Mouse (Mus musculus) bone marrow macrophage, adult 2 months (primary cell): ENCODE measurements around the gene Ripor2. TPM values are rescaled to one million over a fixed set of nuclear protein-coding genes. Genes with fewer than 3 reads are reported as not detected.
A peak's percentile ranks its signal among the peaks of the same experiment; 100 is the strongest.

ENCODE experiments used
- H3K27ac ChIP-seq: 2 replicates; pipeline ENCODE4 v1.5.1; 2012; ENCODE audit warnings: low read depth, low read length; ENCODE audit not compliant: insufficient read depth
- H3K4me1 ChIP-seq: 2 replicates; pipeline ENCODE4 v1.6.1; 2012; ENCODE audit warnings: low read length; ENCODE audit not compliant: control insufficient read depth, insufficient read depth
- H3K4me3 ChIP-seq: 2 replicates; pipeline ENCODE4 v1.5.1; 2012; ENCODE audit warnings: mild to moderate bottlenecking, low read length, moderate library complexity; ENCODE audit not compliant: insufficient read depth
- CTCF ChIP-seq: IDR thresholded peaks from 2 replicates; pipeline ENCODE4 v1.5.1; 2012; ENCODE audit warnings: low read depth, mild to moderate bottlenecking, low read length, moderate library complexity
- POLR2A ChIP-seq: IDR thresholded peaks from 2 replicates; pipeline ENCODE4 v1.6.1; 2012; ENCODE audit warnings: mild to moderate bottlenecking, low read depth, low read length, borderline replicate concordance
- polyA plus RNA-seq: library from polyadenylated mRNA; stranded (reverse); fragments of >200 nt; gene quantifications from 2 replicates; pipeline ENCODE4 v1.2.4, GENCODE M21; 2012; ENCODE audit not compliant: missing spikeins, insufficient read depth, insufficient read length

Gene Ripor2
- polyA plus RNA-seq, 1 experiment: 0.46 TPM

DNA sequence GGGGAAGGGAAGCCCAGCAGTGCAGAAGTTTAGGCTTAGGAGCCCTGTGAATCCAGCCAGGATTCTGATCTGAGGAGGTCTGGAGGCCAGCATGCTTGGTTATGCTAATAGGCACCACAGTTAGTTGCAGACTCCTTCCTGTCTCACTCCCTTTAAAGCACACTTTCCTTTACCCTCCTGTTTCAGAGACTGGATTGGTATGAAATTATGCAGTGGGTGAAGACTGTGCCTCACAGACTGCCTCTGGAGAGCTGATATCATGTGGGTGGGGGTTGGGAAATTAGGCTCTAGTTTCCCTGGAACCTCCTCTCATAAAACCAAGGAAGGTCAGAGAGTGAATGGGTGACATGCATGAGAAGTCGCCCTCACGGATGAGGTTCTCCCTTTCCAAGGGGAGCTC lies 88.7 kb downstream of the Ripor2 start:
- Histone ChIP-seq H3K4me3 (no peak overlapping the region), H3K27ac (no peak overlapping the region), H3K4me1 (no peaks in the 10 kb centered on the region)
- TF ChIP-seq POLR2A (no peak), CTCF (no peak)

DNA sequence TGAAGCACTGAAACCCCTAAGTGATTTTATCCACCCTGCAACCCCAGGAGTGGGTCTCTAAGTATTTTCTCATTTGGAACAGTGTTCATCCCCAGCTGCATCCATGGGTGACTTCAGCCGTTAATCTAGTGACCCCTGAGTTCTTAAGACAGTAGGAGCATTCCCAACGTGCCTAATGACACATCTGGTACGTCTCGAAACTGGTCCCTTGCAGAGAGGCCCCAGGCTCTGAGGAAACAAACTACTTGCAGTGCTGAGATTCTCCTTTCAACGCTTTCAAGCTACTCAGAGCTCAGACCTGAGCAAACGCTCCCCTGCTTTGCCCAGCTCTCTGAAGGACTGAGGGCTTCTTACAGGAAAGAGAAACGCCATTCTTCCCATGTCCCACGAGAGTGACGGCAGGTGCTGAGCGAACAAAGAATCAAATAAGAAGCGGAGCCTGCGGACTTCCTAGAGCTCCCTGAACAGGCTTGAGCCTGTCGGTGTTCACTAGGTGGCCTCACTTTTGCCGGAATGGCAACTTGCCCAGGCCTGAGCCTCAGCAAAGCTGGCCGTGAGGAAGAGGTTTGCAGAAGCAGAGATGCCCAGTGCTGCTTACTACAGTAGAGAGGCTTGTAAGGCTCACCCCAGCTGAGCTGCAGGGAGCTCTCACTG lies 97.2 kb downstream of the Ripor2 start:
- Histone ChIP-seq H3K27ac (no peak overlapping the region), H3K4me1 (no peaks in the 10 kb centered on the region), H3K4me3 (no peak overlapping the region)
- TF ChIP-seq CTCF (no peak), POLR2A (no peak)

DNA sequence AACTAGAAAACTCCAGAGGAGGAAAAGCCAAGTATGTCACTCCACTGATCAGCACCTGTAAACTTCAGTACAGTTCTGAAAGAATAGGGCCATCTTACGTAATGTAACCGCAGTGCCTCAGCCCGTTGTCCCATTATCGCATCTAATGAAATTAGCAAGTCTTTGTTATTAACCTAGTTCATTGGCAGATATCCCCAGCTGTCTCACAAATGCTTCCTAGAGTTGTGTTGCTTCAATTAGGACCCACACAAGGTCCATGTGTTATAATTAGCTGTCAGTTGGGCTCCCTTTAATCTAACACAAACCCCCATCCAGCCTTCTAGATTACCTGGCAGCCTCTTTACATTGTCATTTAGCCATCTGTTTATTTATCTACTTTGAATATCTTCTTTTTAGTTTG lies 99.0 kb downstream of the Ripor2 start:
- no peak overlapping the region for H3K4me3 ChIP-seq
- H3K4me1 ChIP-seq: peaks cover 3% of the 10 kb centered on the region
- no peak for TF ChIP-seq POLR2A
- TF ChIP-seq CTCF: no peak
- H3K27ac ChIP-seq: no peak overlapping the region

DNA sequence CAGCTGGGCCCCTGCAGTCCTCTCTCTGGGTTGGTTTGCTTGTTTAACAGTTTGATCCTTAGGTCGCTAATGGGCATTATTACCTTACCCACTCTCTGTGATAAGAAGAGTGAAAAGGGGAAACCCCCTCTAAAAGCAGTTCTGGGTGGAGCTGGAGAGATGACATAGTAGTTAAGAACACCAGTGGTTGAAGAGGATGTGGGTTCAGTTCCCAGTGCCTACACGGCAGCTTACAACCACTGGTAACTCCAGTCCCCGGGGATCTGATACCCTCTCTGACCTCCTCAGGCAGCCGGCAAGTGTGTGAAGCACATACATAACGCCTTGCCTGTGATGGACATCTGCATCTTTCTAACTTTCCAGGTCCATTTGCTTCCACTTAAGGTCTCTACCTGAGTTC lies 100.4 kb downstream of the Ripor2 start:
- Histone ChIP-seq H3K27ac (no peak overlapping the region), H3K4me1 (peaks cover 3% of the 10 kb centered on the region), H3K4me3 (no peak overlapping the region)
- TF ChIP-seq CTCF: no peak
- no peak for TF ChIP-seq POLR2A

DNA sequence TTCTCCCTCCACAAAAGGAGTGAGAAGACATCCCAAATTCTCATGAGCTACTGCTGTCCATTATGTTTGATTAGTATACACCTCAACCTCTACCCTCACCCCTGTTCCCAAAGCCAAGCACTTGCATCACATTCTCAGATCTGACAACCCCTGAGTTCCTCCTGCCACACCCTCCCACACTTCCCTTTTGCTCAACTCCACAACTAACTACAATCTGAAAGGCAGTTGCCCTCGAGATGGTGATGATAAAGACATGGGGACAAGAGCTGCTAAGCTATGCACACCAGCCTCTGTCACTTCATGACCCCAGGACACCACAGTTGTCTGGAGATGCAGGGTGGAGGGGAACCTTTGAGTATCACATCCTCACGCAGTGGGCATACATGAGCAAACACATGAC lies 102.5 kb downstream of the Ripor2 start:
- TF ChIP-seq POLR2A: no peak
- TF ChIP-seq CTCF: no peak
- Histone ChIP-seq H3K4me3 (no peak overlapping the region), H3K4me1 (peaks cover 3% of the 10 kb centered on the region), H3K27ac (no peak overlapping the region)

DNA sequence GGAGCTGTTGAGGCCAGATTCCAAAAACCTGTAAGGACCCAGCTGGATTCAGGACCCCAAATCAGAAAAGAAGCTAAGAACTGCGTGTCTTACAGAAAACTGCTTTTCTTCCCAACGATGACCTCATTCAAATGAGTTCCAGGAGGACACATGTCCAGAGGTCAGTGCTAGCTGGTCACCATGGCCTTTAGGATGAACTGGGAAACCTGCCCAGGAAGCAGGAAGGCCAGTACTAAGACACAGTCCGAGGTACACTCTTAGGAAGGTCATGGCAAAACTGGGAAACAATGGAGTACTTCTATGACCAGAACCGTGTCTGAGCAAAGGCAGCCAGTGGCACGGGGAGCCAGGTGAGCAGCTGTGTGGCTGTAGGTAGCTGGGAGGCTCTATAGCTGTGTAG lies 103.9 kb downstream of the Ripor2 start:
- Histone ChIP-seq H3K4me1 (peaks cover 3% of the 10 kb centered on the region), H3K4me3 (no peak overlapping the region), H3K27ac (no peak overlapping the region)
- no peak for TF ChIP-seq CTCF
- TF ChIP-seq POLR2A: no peak

DNA sequence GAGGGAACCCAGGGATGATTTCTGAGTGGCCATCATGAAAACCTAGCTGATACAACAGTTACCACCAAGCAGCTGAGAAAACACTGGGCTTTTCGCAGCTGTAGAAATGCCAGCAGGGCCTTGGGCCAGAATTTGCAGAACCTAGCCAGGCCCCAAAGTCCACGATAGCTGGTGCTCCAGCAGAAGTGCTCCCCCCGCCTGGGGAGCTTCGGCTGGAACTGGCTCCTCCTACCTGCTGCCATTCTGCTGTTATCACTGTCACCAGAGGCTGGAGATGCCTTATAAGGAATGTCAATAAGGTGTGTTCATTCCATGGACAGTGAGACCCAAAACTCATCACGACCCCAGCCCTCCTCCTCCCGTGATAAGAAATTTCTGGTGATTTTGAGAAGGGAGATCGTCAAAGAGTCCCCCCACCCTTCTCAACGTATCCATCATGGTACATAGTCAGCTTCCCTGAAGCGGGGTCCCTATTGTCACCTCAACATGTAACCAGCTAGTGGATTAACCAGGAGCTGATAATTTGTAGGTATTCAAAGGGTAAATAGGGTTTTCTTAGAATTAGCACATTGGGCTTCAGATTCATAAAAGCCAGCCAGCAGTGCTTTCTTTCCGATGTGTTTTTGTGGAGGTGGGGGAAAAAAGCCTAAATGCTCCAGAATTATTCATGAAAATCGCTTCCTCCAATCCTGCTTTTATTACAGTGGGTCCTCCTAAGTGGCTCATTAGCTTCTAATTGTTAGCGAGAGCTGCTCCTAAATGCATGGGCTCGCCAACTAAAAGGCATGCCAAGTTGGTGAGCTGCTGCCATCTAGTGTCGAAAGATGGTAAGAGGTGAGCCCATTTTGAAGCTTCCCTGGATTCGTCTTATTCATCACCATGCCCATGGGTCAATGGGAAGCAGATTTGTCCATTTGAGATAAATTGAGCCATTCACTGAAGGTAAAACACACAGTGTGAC lies 105.0 kb downstream of the Ripor2 start:
- Histone ChIP-seq H3K4me1 (peaks cover 3% of the 10 kb centered on the region), H3K4me3 (no peak overlapping the region), H3K27ac (no peak overlapping the region)
- TF ChIP-seq CTCF (peak; percentile 73), POLR2A (no peak)

DNA sequence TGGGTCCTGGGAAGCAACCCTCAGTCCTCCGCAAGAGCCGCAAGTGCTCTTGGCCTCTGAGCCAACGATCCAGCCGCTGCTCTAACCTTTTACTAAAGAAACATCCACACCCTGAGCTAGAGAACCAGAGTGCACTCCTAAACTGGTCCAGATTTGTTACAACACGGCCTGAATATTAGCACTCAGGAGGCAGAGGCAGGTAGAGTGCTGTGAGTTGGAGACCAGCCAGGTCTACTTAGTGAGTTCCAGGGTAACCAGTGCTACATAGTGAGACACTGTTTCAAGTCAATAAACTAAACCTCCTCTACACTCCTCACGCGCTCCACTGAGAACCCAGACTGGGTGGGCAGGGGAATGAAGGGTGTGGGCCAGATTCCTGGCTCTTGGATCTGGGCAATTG lies 111.3 kb downstream of the Ripor2 start:
- Histone ChIP-seq H3K4me1 (peaks cover 5% of the 10 kb centered on the region), H3K4me3 (no peak overlapping the region), H3K27ac (no peak overlapping the region)
- TF ChIP-seq POLR2A (no peak), CTCF (no peak)

DNA sequence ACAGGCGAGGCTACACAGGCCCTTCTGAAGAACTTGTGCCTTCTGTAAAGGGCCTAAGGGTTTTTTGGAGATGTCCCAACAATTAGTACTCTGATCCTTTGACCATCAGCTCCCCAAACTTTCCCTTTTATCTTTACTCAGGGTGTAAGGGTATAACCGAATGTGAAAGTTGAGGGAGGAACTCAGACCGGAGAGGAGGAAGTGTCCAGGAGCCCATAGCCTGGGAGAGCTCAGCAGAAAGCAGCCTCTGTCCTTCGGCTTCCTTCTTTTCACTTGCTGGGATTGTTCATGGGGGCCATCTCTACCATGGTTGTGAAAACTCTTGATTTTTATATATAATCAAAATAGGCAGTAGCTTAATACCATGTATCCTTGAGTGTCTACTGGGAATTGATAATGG lies 116.8 kb downstream of the Ripor2 start:
- Histone ChIP-seq H3K4me1 (peaks cover 12% of the 10 kb centered on the region), H3K27ac (no peak overlapping the region), H3K4me3 (peak overlapping the region; percentile 32; the same call in 1 of the 2 replicates)
- TF ChIP-seq POLR2A: no peak
- no peak for TF ChIP-seq CTCF

DNA sequence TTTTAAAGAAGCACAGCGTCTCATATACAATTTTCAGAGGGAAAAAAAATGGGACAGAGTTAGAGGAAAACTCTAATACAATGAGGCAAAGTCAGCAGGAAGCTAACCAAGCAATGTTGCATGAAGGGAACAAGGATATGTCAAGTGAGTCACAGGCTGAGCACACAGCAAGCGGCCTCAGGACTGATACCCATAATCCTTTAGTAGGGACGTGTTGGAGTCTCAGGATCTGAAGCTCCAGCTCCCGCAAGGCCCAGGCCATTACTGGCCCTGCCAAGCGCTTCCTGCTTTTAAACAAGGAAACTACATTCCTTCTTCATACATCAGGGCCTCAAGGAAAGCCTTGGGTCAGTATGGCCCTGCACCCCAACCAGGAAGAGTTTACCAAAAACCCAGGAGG lies 120.1 kb downstream of the Ripor2 start:
- Histone ChIP-seq H3K4me1 (peaks cover 12% of the 10 kb centered on the region), H3K27ac (no peak overlapping the region)
- TF ChIP-seq CTCF: no peak
- TF ChIP-seq POLR2A: no peak

More for the DNA sequence above, 120.1 kb downstream of the Ripor2 start:
- no peak overlapping the region for H3K4me3 ChIP-seq
